Comparison of ENCODE assay signal across 17 mouse cellular contexts in the genomic region with DNA sequence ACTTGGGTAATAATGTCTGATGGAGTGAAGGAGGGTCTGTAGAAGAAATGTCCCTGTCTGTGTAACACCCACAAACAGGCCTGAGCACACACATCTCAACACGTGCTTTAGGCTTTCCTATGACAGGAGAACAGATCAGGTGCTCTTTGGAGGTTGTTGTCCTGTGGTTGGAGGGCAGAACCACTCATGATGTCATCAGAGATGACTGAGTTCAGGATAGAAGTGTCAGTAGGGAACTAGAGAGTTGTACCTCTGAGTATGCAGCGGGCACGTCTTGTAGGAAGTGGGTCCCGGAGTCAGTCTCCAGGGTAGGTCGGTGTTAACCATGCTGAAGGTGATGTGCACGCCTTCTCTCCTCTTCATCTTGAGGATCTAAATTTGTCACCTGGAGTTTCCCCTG. TPM values are rescaled to one million over a fixed set of nuclear protein-coding genes. Genes with fewer than 3 reads are reported as not detected.
DNase-seq lines count a peak whose midpoint lies in the region; ATAC-seq and TF ChIP-seq lines count a peak whose summit lies in the region.
"Had no signal": no experiment of that assay in that cellular context is flagged by ENCODE, and none has a peak within 500 bp of the region (broad histone marks: within the 10 kb centered on the region; RNA-seq: fewer than 3 reads in every experiment).

No protein-coding gene starts in this region.

- H3K36me3 ChIP-seq in spleen, adult 2 months (ENCODE audit: control insufficient read depth, insufficient read depth, low read length): no peaks in the 10 kb centered on the region
- H3K36me3 ChIP-seq: heart, embryonic 10.5 days; hindbrain, embryonic 15.5 days; midbrain, embryonic 15.5 days had no signal

- H3K4me3 ChIP-seq in spleen, adult 2 months (ENCODE audit: extremely low read depth, insufficient read depth, insufficient read length): no peak overlapping the region
- H3K4me3 ChIP-seq in brown adipose tissue, adult 24 weeks (ENCODE audit: insufficient read depth, low read depth, low read length): no peak overlapping the region
- H3K4me3 ChIP-seq: heart, embryonic 10.5 days; hindbrain, embryonic 15.5 days; midbrain, embryonic 15.5 days had no signal

- WGBS in spleen, adult 2 months: 55% methylated on average over 6 of the region's 6 CpGs

- no peaks in the 10 kb centered on the region for H3K27me3 ChIP-seq in spleen, adult 2 months (ENCODE audit: control insufficient read depth, insufficient read depth, low read length)
- H3K27me3 ChIP-seq: hindbrain, embryonic 15.5 days; midbrain, embryonic 15.5 days had no signal

- no peak for DNase-seq in spleen, adult 2 months (ENCODE audit: low read depth in 1 of 2, low spot score in 2 of 2)
- no peak for DNase-seq in spleen, postnatal 14 days (ENCODE audit: low spot score in 2 of 2)
- peak; percentile 75 to 79 for DNase-seq in CD8-positive naive resting alpha-beta T cell, adult 2 months (ENCODE audit: low read depth in 2 of 2, low spot score in 2 of 2)
- DNase-seq in cerebellum, postnatal 25 days: no peak
- no peak for DNase-seq in cerebellum, postnatal 4 days (ENCODE audit: low spot score in 2 of 2)
- DNase-seq: adrenal gland, postnatal 14 days; cerebellum, adult 8-10 months; gastrocnemius, postnatal 10 days; heart, postnatal 14 days; kidney, adult 11 months; lung, postnatal 4 days; right cerebral cortex, postnatal 14 days had no signal

- ATAC-seq in monocyte, adult 5-6 weeks (replicated peaks; ENCODE audit: insufficient number of reproducible peaks, low FRiP score, low TSS enrichment, poor library complexity, severe bottlenecking): peak; percentile 70
- ATAC-seq: midbrain, embryonic 15.5 days had no signal

- TF ChIP-seq POLR2A in spleen, adult 2 months (IDR thresholded peaks at IDR 0.05; ENCODE audit: low read depth, low read length): no peak

- peaks cover 22% of the 10 kb centered on the region; the same call in 1 of the 2 replicates for H3K4me1 ChIP-seq in spleen, adult 2 months (ENCODE audit: control insufficient read depth, insufficient read depth, insufficient read length)
- peaks cover 71% of the 10 kb centered on the region for H3K4me1 ChIP-seq in brown adipose tissue, adult 24 weeks (ENCODE audit: control insufficient read depth, insufficient read depth, insufficient read length, low read length)

- H3K27ac ChIP-seq in spleen, adult 2 months (ENCODE audit: insufficient read depth, low read length): peak overlapping the region; percentile 45; the same call in 1 of the 2 replicates
- peak overlapping the region; percentile 31 for H3K27ac ChIP-seq in brown adipose tissue, adult 24 weeks (replicated peaks; ENCODE audit: low read depth, low read length)
- H3K27ac ChIP-seq: heart, embryonic 10.5 days; hindbrain, embryonic 15.5 days; midbrain, embryonic 15.5 days had no signal

- TF ChIP-seq CTCF in spleen, adult 2 months (IDR thresholded peaks at IDR 0.05; ENCODE audit: extremely low read depth, insufficient read depth, insufficient read length, insufficient replicate concordance): no peak

RNA-seq across cellular contexts. Expression of a gene that starts 19.1 kb away (rescaled TPM):
- polyA plus RNA-seq in spleen, adult 2 months (2012; rRNA removed): 12.5 and 13.5 TPM in 2 replicates
- polyA plus RNA-seq in brown adipose tissue, adult 24 weeks (2012; ENCODE audit: insufficient read depth, insufficient read length, missing spikeins): 2.7 and 7.3 TPM in 2 replicates
- 140 to 209 TPM (median 154 TPM) in 3 replicates for total RNA-seq in monocyte, adult 5-6 weeks (2017)

RNA-seq across cellular contexts. Expression of a gene that starts 57.5 kb away (rescaled TPM):
- 0.14 and 0.27 TPM in 2 replicates for polyA plus RNA-seq in spleen, adult 2 months (2012; rRNA removed)
- 0.55 TPM in 1 of 2 replicates, not detected in the other for polyA plus RNA-seq in brown adipose tissue, adult 24 weeks (2012; ENCODE audit: insufficient read depth, insufficient read length, missing spikeins)
- total RNA-seq in monocyte, adult 5-6 weeks (2017): not detected in 3 replicates

Comparison
In these comparisons a context has a peak if more than half of its experiments do, and no peak if none do; other contexts are left out.
1. DNase-seq: peak in CD8-positive naive resting alpha-beta T cell, adult 2 months (2 of 2); none in spleen, adult 2 months (0 of 2), spleen, postnatal 14 days (0 of 2), cerebellum, postnatal 25 days (0 of 2) and cerebellum, postnatal 4 days (0 of 2).